Mouse (Mus musculus) ES-Bruce4 (cell line): ENCODE data around the gene Fblim1.

ENCODE experiments used
- CTCF ChIP-seq: IDR thresholded peaks from one replicate; pipeline ENCODE4 v1.8.1; 2011; ENCODE audit warnings: low read depth, low read length
- EP300 ChIP-seq: IDR thresholded peaks from 2 replicates; pipeline ENCODE4 v1.6.1; 2011; ENCODE audit warnings: low read depth, low read length; ENCODE audit not compliant: insufficient read depth
- POLR2A ChIP-seq: IDR thresholded peaks from one replicate; pipeline ENCODE4 v1.8.1; 2011; ENCODE audit warnings: low read length; ENCODE audit not compliant: insufficient read depth

DNA sequence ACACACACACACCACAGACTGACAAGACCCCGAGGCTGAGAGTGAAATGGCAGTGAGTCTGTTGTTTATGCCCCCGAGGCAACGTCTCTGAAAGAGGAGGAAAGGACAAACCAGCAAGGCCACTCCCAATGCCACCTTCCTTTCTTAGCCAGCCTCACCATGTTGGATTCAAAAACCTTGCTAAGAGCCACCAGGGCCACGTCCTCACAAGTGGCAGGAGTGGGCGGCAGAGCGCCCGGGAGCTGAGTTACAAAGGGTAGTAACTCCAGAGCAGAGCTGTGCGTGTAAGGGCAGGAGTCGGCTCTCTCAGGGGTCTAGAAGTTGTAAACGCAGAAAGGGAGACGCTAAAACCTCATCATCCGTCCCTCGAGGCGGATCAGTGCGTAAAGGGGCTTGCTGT lies 74.9 kb downstream of the Fblim1 start:
- no peak for TF ChIP-seq POLR2A
- no peak for TF ChIP-seq CTCF
- TF ChIP-seq EP300: no peak
